Mouse (Mus musculus): ENCODE data around the gene Yod1.

- TF ChIP-seq CTCF (IDR thresholded peaks at IDR 0.05; ENCODE audit: control insufficient read depth, insufficient read depth, insufficient replicate concordance, low read depth, low read length), result no peak
- no peak for TF ChIP-seq POLR2A (IDR thresholded peaks at IDR 0.05; ENCODE audit: control insufficient read depth, low read depth, low read length)
Measured at GRCm38 (mm10) chr1:130745591-130745990, 28.5 kb downstream of the Yod1 start.

Data from testis, adult 2 months (tissue).